9 mouse cellular contexts compared by ENCODE assay signal in genomic region chr3:27283071-27283713, GRCm38 (mm10). TPM values are rescaled to one million over a fixed set of nuclear protein-coding genes. Genes with fewer than 3 reads are reported as not detected.
DNase-seq lines count a peak whose midpoint lies in the region; ATAC-seq lines count a peak whose summit lies in the region.
"Had no signal": no experiment of that assay in that cellular context is flagged by ENCODE, and none has a peak within 500 bp of the region (broad histone marks: within the 10 kb centered on the region; RNA-seq: fewer than 3 reads in every experiment).

No protein-coding gene starts in this region.

- H3K9me3 ChIP-seq in forebrain, embryonic 12.5 days, result no peaks in the 10 kb centered on the region
- H3K9me3 ChIP-seq in intestine, embryonic 16.5 days (ENCODE audit: control insufficient read depth, low read length), result no peaks in the 10 kb centered on the region
- H3K9me3 ChIP-seq in liver, embryonic 15.5 days (replicated peaks), result no peaks in the 10 kb centered on the region

- peaks cover 14% of the 10 kb centered on the region; the same call in 1 of the 2 replicates for H3K27me3 ChIP-seq in forebrain, embryonic 12.5 days
- no peaks in the 10 kb centered on the region for H3K27me3 ChIP-seq in intestine, embryonic 16.5 days (replicated peaks; ENCODE audit: control insufficient read depth, insufficient read depth, low read length)
- no peaks in the 10 kb centered on the region for H3K27me3 ChIP-seq in liver, embryonic 15.5 days

- 2% methylated on average over 27 of the region's 27 CpGs for WGBS in forebrain, embryonic 12.5 days
- WGBS in intestine, embryonic 16.5 days, result 2% methylated on average over 27 of the region's 27 CpGs
- 10% methylated on average over 27 of the region's 27 CpGs for WGBS in liver, embryonic 15.5 days (ENCODE audit: insufficient replicate concordance)

- peak overlapping the region; percentile 61 for H3K4me2 ChIP-seq in forebrain, embryonic 12.5 days
- peak overlapping the region; percentile 61 for H3K4me2 ChIP-seq in intestine, embryonic 16.5 days (ENCODE audit: low read depth, low read length)
- peak overlapping the region; percentile 63 for H3K4me2 ChIP-seq in liver, embryonic 15.5 days

- H3K4me3 ChIP-seq in forebrain, embryonic 12.5 days (replicated peaks), result peak overlapping the region; percentile 35
- H3K4me3 ChIP-seq in intestine, embryonic 16.5 days (ENCODE audit: low read length), result peak overlapping the region; percentile 27
- H3K4me3 ChIP-seq in liver, embryonic 15.5 days (replicated peaks), result peak overlapping the region; percentile 31

- no peaks in the 10 kb centered on the region for H3K36me3 ChIP-seq in forebrain, embryonic 12.5 days (replicated peaks)
- no peaks in the 10 kb centered on the region for H3K36me3 ChIP-seq in intestine, embryonic 16.5 days (ENCODE audit: control insufficient read depth, insufficient read depth, low read length)
- no peaks in the 10 kb centered on the region for H3K36me3 ChIP-seq in liver, embryonic 15.5 days (replicated peaks)

- ATAC-seq in forebrain, embryonic 12.5 days (ENCODE audit: low FRiP score), result peak; percentile 76
- peak; percentile 79 for ATAC-seq in intestine, embryonic 16.5 days
- peak; percentile 57; the same call in 1 of the 2 replicates for ATAC-seq in liver, embryonic 15.5 days (ENCODE audit: insufficient read depth)

- no peak overlapping the region for H3K27ac ChIP-seq in forebrain, embryonic 12.5 days
- H3K27ac ChIP-seq in intestine, embryonic 16.5 days (ENCODE audit: low read length), result peak overlapping the region; percentile 33; the same call in 1 of the 2 replicates
- H3K27ac ChIP-seq in liver, embryonic 15.5 days (replicated peaks), result no peak overlapping the region

- DNase-seq in cerebellum, postnatal 25 days, result peak; percentile 19 to 21
- DNase-seq in cerebellum, adult 11 months, result no peak
- peak; percentile 61 for DNase-seq in ZHBTc4 (ENCODE audit: low read depth, low spot score)
- peak; percentile 82 for DNase-seq in retina, postnatal 1 day
- no peak for DNase-seq in urinary bladder, postnatal 10 days (ENCODE audit: low spot score)

- H3K4me1 ChIP-seq in forebrain, embryonic 12.5 days, result peaks cover 15% of the 10 kb centered on the region
- H3K4me1 ChIP-seq in intestine, embryonic 16.5 days (ENCODE audit: control insufficient read depth, insufficient read depth, low read length), result peaks cover 11% of the 10 kb centered on the region
- peaks cover 24% of the 10 kb centered on the region for H3K4me1 ChIP-seq in liver, embryonic 15.5 days (replicated peaks)

- H3K9ac ChIP-seq in forebrain, embryonic 12.5 days, result peak overlapping the region; percentile 36; the same call in 1 of the 2 replicates
- peak overlapping the region; percentile 35 for H3K9ac ChIP-seq in intestine, embryonic 16.5 days (ENCODE audit: low read depth, low read length)
- H3K9ac ChIP-seq in liver, embryonic 15.5 days, result no peak overlapping the region

RNA-seq across cellular contexts. Expression of gene Tnfsf10, which starts 33.6 kb away (rescaled TPM):
- polyA plus RNA-seq in forebrain, embryonic 12.5 days (2016; fragmentation: Nextera tagmentation; extraction: Ambion mirVana), result not detected in 2 replicates
- 0.76 and 1.1 TPM in 2 replicates for polyA plus RNA-seq in intestine, embryonic 16.5 days (2015; fragmentation: Nextera tagmentation; extraction: Ambion mirVana)
- polyA plus RNA-seq in liver, embryonic 15.5 days (2015; fragmentation: Nextera tagmentation; extraction: Ambion mirVana), result 0.08 and 0.14 TPM in 2 replicates
- polyA plus RNA-seq: C2C12 had no signal

Comparison
In these comparisons a context has a peak if more than half of its experiments do, and no peak if none do; other contexts are left out.
1. DNase-seq: peak in cerebellum, postnatal 25 days (2 of 2), ZHBTc4 (single experiment) and retina, postnatal 1 day (single experiment); none in cerebellum, adult 11 months (single experiment) and urinary bladder, postnatal 10 days (single experiment).
2. Peak in every context shown above with its lines, with median percentiles within 50 percentile points of each other: ATAC-seq, H3K4me2 ChIP-seq and H3K4me3 ChIP-seq.